In genomic region chr12:32144513-32144912, GRCm38 (mm10) we compare ENCODE assay signal across 7 mouse cellular contexts.
A peak's percentile ranks its signal among the peaks of the same experiment; 100 is the strongest.
DNase-seq lines count a peak whose midpoint lies in the region; ATAC-seq and TF ChIP-seq lines count a peak whose summit lies in the region.

No protein-coding gene starts in this region.

- intact Hi-C loops in left cerebral cortex, postnatal 36 days (cut with DNase I) = loop anchor here (2.0 to 10.0 kb wide), 3 partner anchors 82 to 176 kb away; partner anchors contain the start of gene Prkar2b

- no peak overlapping the region for H3K9ac ChIP-seq in intestine, postnatal 0 days (ENCODE audit: low read depth, low read length)
- H3K9ac ChIP-seq in midbrain, embryonic 11.5 days (ENCODE audit: low read length) = no peak overlapping the region

- no peaks in the 10 kb centered on the region for H3K9me3 ChIP-seq in intestine, postnatal 0 days (ENCODE audit: control insufficient read depth)
- H3K9me3 ChIP-seq in midbrain, embryonic 11.5 days (ENCODE audit: control insufficient read depth, low read length) = no peaks in the 10 kb centered on the region

- no peak for TF ChIP-seq POLR2A in small intestine, adult 2 months (IDR thresholded peaks at IDR 0.05; ENCODE audit: low read depth, low read length)

- no peaks in the 10 kb centered on the region for H3K4me1 ChIP-seq in intestine, postnatal 0 days (replicated peaks; ENCODE audit: control insufficient read depth, insufficient read depth, low read length)
- no peaks in the 10 kb centered on the region for H3K4me1 ChIP-seq in midbrain, embryonic 11.5 days (ENCODE audit: control insufficient read depth, insufficient read depth, low read length)
- no peaks in the 10 kb centered on the region for H3K4me1 ChIP-seq in small intestine, adult 2 months (ENCODE audit: control insufficient read depth, insufficient read depth, insufficient read length, low read length)

- H3K36me3 ChIP-seq in intestine, postnatal 0 days (ENCODE audit: control insufficient read depth, insufficient read depth) = no peaks in the 10 kb centered on the region
- H3K36me3 ChIP-seq in midbrain, embryonic 11.5 days (ENCODE audit: control insufficient read depth, insufficient read depth, low read length) = no peaks in the 10 kb centered on the region
- H3K36me3 ChIP-seq in small intestine, adult 2 months (ENCODE audit: control insufficient read depth, insufficient read depth, low read length) = no peaks in the 10 kb centered on the region

- WGBS in intestine, postnatal 0 days = under 1% methylated on average over 5 of the region's 5 CpGs
- 7% methylated on average over 5 of the region's 5 CpGs for WGBS in midbrain, embryonic 11.5 days
- WGBS in small intestine, adult 2 months = 1% methylated on average over 5 of the region's 5 CpGs

- ATAC-seq in intestine, postnatal 0 days = no peak
- ATAC-seq in midbrain, embryonic 11.5 days (ENCODE audit: low FRiP score) = peak; percentile 77; the same call in 1 of the 2 replicates

- H3K27ac ChIP-seq in intestine, postnatal 0 days (ENCODE audit: low read depth, low read length) = no peak overlapping the region
- H3K27ac ChIP-seq in midbrain, embryonic 11.5 days (ENCODE audit: low read depth, low read length) = no peak overlapping the region
- no peak overlapping the region for H3K27ac ChIP-seq in small intestine, adult 2 months (ENCODE audit: insufficient read depth, low read depth, low read length)

- peak; percentile 84 to 94 for DNase-seq in adrenal gland, adult (ENCODE audit: inconsistent age in 2 of 2, low spot score in 1 of 2)
- DNase-seq in embryo, embryonic 10.5 days (ENCODE audit: low spot score) = peak; percentile 87
- peak; percentile 44 for DNase-seq in gastrocnemius, postnatal 25 days
- peak; percentile 30 to 51 for DNase-seq in left cerebral cortex, postnatal 36 days (ENCODE audit: low spot score in 2 of 2)
- peak; percentile 96 for DNase-seq in midbrain, embryonic 11.5 days (ENCODE audit: low spot score, missing footprints)

- H3K4me2 ChIP-seq in intestine, postnatal 0 days (replicated peaks; ENCODE audit: low read depth) = no peak overlapping the region
- no peak overlapping the region for H3K4me2 ChIP-seq in midbrain, embryonic 11.5 days

- TF ChIP-seq CTCF in intestine, postnatal 0 days (IDR thresholded peaks at IDR 0.05; ENCODE audit: low read depth) = peak; percentile 87
- TF ChIP-seq CTCF in small intestine, adult 2 months (IDR thresholded peaks at IDR 0.05; ENCODE audit: extremely low read depth, insufficient read length, insufficient replicate concordance, low read depth, low read length) = peak; percentile 84; the same call in 1 of the 2 replicates

- H3K27me3 ChIP-seq in intestine, postnatal 0 days (replicated peaks; ENCODE audit: control insufficient read depth, insufficient read depth, low read length) = no peaks in the 10 kb centered on the region
- no peaks in the 10 kb centered on the region for H3K27me3 ChIP-seq in midbrain, embryonic 11.5 days (ENCODE audit: control insufficient read depth, insufficient read depth, low read length)
- no peaks in the 10 kb centered on the region for H3K27me3 ChIP-seq in small intestine, adult 2 months (ENCODE audit: control insufficient read depth, insufficient read depth, low read length)

- H3K4me3 ChIP-seq in intestine, postnatal 0 days (ENCODE audit: low read depth, low read length) = no peak overlapping the region
- no peak overlapping the region for H3K4me3 ChIP-seq in midbrain, embryonic 11.5 days (ENCODE audit: low read depth, low read length)
- H3K4me3 ChIP-seq in small intestine, adult 2 months (ENCODE audit: low read depth, low read length) = no peak overlapping the region

Comparison
In these comparisons a context has a peak if more than half of its experiments do, and no peak if none do; other contexts are left out.
1. DNase-seq: peak in every context shown above with its lines; median percentile 96 in midbrain, embryonic 11.5 days; 89 in adrenal gland, adult; 87 in embryo, embryonic 10.5 days; 44 in gastrocnemius, postnatal 25 days; 40 in left cerebral cortex, postnatal 36 days.